Mouse (Mus musculus) E14TG2a.4 (cell line): ENCODE measurements around the gene Rps5.

Experiments used
- CTCF ChIP-seq: conservative IDR thresholded peaks from 2 replicates; pipeline ENCODE4 v1.5.1; 2014; ENCODE audit warnings: low read length
- NANOG ChIP-seq: IDR thresholded peaks from 2 replicates; pipeline ENCODE4 v1.6.1; 2014; ENCODE audit warnings: borderline replicate concordance, low read length, mixed read lengths
- POU5F1 ChIP-seq: IDR thresholded peaks from 2 replicates; pipeline ENCODE4 v1.6.1; 2014; ENCODE audit warnings: low read length, borderline replicate concordance

GRCm38 (mm10) chr7:12905146-12905545, 16.9 kb upstream of the Rps5 start:
- TF ChIP-seq CTCF (no peak), POU5F1 (no peak), NANOG (no peak)
